Mouse (Mus musculus) layer of hippocampus, adult 9-11 months (tissue): ENCODE measurements around the gene Trarg1.
"Not testable (repeated sequence)": the region's sequence is repeated elsewhere in the genome, so short reads cannot be mapped to it uniquely, and the experiment has no call there.

ENCODE experiments used
- DNase-seq: peaks from one replicate; pipeline ENCODE4 v3.0.0; 2022

Gene Trarg1

DNA sequence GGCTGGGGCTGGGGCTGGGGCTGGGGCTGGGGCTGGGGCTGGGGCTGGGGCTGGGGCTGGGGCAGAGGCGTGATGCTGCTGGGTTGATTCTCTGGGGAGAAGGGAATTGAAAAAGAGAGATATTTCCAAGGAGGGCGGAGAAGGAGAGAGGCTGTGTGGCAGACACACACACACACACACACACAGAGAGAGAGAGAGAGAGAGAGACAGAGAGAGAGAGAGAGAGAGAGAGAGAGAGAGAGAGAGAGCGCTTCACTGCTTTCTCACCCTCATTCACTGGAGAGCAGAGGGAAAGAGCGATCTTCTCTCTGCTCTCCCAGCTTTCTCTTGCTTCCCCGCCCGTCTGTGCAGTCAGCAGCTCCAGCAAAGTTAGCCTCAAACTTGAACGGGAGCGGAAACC is at the start of gene Trarg1:
Trarg1 (plus strand) TSS at position 301 of the 400 bp plus-strand sequence.
- DNase-seq: not testable (repeated sequence)

DNA sequence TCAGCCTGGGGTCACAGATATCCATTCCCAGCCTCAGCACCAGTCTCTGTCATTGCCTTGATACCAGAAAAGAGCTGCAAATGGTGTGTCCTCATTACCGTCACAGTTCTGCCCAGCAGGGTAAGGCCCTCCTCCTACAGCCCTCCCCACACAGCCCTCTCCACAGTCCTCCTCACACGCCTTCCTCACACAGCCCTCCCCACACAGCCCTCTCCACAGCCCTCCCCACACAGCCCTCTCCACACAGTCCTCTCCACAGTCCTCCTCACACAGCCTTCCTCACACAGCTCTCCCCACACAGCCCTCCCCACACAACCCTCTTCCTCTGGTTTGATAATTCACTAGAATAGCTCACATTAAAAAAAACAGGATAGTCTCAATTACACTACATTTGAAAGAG is 49.6 kb upstream of the Trarg1 start:
- no peak for DNase-seq

DNA sequence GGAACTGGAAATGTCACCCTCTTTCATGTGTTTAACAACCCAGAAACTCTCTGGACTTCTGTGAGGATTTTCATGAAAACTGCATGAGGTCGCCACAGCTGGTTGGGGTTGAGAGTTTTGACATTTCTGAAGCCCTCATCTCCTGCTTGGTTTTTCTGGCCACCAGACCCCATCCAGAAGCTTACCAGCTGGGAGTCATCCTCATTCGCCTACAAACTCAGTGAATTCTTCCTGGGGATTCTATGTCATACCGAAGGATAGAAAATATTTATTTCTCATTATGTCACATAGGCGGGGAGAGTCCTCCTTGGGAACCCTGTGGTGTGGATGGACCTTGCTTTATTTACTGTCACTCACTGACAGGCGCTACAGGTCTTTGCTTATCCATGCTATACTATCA is 49.1 kb upstream of the Trarg1 start:
- DNase-seq: no peak

DNA sequence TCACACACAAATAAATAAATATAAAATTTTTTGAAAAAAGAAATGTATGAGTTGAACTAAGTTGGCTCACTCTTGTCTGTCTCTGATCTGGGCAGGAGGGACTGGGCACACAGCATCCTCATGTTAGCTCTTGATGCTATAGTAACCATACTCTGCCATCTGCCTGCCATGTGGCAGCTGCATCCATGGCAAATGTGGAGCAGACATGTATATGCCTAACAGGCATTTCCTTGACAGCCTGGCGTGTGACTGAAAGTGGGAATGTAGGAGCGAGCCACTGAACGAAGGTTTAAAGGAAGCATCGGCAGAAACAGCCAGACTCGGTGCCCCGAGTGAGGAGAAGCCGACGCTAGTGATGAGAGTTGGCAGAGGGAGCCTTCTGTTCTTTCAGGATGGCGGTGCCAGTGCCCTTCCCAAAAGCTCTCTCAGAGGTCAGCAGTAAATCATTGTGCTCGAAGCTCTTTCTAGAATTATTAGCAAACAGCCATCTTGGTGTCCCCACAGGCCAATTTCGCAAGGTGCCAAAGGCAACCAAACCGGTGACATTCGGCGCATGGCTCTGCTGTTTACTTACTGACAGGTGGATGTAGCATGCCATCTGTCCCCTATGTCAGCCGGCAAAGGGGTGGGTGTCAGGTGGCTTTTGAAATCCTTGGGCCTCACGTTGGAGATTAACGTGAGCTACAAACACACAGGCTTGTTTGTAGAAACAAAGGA is 40.2 kb upstream of the Trarg1 start:
- peak; percentile 56 for DNase-seq

DNA sequence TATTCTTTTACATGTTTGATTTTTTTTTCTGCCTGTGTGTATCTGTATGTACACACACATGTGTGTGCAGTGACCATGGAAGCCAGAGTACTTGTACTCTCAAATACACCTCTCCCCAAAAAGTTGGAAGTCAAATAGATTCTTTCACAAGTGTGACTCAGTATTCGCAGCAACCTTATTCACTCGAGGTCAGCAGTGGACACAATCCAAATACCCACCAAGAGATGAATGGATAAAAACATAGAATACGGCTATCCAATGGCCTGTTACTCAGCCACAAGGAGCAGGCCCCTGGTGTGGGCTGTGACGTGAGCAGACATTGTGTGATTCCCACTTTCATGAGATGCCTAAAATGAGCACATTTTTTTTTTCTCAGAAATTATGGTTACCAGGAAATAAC is 39.4 kb upstream of the Trarg1 start:
- DNase-seq: no peak

DNA sequence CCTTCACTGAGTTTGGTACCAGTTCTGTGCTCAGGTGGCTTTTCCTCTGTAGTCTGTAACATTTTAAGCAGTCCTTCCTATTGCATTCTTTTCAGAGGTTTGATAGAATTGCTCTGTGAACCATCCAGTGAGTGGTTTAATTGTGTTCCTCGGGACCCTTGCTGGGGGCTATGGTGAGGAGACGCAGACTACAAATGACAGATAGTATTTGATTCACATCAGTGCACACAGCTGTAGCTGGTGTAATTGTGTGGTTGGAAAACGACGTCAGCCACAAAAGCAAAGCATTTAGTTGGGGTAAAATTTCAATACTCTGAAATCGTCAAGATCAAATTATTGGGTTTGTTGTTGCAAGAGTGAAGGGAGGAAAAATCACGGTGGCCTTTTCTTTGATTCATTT is 35.4 kb upstream of the Trarg1 start:
- no peak for DNase-seq

DNA sequence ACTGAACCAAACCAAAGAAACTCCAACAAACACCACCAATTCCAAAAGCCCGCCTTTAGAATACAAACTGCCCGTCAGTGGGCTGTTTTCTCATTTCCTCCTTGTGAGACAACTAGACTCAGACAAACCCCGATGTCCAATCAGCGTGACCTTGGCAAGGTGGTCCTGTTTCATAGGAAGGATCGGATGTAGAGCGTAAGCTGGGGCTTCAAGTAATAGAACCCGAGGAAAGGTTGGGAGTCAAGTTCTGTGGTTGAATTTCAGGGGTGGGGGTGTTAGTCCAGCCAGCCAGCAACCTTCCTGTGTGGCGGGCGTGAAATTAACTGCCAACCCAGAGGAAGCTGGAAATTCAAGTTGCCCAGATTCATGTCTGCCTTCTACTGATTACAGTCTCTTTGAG is 34.6 kb upstream of the Trarg1 start:
- DNase-seq: no peak

DNA sequence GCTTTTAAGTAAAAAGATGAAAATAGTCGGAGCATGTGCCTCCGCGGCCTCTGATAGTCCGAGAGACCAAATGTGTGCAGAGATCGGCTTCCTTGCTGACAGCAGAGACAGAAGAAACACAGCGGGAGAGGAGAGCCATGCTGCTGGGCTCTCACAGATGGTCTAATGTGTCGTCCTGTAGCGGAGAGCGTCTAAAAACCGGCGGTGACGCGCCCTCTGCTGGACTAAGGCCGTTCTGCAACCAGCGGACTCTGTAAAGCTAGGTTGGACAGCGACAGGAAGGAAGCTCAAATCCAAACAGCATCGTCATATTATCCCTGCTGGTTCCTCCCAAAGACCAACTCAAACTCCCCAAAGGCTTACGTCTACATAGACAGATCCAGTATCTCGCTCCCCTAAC is 33.7 kb upstream of the Trarg1 start:
- peak; percentile 91 for DNase-seq

DNA sequence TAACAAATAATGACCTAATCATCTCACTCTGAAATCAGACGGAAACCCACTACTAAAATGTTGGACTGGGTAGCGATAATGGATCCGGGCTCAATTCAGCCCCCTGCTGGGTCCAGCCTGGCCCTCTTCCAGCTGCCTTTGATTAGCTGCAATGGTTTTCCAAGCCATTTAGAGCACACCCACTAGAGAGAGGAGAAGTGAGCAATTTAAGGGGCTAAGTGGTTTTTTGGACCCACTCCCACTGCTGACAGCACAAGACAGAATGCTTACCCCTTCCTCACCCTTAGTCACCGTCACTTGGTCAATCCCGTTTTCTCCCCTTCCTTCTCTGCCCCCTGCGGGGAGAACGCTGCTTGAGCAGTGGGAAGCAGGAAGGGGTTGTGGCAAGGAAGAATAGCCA is 32.5 kb upstream of the Trarg1 start:
- no peak for DNase-seq

DNA sequence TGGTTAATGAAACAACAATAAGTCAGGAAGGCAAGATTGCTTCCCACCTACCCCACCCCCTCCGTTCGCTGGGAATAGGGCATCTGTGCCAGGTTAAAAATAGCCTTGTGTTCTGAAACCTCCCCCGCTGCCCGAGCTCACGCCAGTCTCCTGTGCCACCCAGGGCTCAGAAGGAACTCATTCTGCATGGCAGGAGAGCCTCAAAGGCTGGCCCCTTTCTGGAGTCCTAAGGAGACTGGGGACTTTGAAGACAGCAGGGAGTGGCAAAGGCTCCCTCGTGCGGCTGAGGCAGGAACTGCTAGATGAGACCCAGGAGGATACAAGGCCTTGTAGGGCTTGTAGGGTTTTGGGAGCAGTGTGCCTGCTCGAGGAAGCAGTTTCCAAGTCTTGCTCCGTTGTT is 32.1 kb upstream of the Trarg1 start:
- peak; percentile 82 for DNase-seq

DNA sequence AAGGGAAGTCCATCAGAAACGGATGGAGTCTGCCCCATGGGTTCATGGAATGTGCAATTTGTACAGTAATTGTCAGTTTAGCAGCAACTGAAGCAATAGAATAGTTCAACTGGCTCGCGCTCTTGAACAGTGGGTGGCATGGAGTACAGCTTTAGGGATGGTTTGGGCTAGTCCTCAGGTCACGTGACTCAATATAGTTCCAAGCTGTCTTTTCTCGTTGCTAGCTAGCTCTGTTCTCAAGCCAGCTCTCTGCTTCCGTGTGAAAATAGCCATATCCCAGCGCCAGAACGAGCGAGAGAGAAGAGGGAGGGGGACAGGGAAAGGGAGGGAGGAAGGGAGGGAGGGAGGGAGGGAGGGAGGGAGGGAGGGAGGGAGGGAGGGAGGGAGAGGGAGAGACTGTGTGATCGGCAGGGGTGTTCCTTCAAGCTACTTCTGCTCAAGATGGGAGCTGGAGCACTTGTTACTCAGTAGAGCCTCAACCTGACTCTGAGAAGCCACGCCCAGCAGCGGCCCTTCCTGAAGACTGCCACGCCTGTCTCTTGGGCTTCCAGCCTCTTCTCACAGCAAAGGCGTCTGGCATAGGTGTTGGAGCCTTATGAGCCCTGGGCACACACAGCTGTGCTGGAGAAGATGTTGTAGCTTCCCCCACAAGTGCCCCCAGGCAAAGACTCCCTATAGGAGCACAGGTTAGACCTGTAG is 28.6 kb upstream of the Trarg1 start:
- DNase-seq: peak; percentile 53

DNA sequence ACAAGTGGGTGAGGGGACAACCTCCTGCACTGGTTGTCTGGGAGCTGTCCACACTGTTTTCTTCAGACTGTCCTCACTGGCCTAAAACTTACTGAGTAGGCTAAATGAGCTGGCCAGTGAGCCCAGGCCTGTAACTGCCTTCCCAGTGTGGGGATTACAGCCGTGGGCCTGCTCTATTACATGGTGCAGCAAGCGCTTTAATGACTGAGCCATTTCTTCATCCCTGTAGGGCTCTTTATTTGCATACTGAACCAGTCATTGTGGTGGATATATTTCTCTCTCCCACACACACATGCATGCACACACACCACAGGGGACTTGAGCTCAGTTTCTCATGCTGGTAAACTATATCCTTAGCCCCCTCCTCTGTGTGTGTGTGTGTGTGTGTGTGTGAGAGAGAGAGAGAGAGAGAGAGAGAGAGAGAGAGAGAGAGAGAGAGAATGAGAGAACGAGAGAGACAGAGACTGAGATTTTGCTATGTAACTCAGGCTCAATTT is 26.7 kb upstream of the Trarg1 start:
- DNase-seq: no peak

DNA sequence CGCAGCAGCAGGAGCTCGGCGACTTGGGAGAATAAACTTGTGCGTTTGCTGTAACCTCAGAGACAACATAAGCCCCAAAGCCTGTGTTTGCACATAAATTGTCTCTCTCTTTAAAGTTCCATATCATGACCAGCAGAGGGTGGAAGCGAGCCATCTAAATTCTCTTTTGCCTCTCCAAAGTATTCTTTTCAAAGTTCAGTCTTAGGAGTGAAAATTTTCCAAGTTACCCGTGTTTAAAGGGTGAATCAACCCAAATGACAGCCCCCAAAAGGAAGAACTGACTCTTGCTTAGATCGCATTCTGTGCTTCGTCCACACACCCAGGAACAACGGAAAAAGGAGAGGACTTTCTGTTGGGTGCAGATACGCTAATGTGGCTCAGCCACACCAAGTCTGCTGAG is 24.5 kb upstream of the Trarg1 start:
- DNase-seq: no peak

DNA sequence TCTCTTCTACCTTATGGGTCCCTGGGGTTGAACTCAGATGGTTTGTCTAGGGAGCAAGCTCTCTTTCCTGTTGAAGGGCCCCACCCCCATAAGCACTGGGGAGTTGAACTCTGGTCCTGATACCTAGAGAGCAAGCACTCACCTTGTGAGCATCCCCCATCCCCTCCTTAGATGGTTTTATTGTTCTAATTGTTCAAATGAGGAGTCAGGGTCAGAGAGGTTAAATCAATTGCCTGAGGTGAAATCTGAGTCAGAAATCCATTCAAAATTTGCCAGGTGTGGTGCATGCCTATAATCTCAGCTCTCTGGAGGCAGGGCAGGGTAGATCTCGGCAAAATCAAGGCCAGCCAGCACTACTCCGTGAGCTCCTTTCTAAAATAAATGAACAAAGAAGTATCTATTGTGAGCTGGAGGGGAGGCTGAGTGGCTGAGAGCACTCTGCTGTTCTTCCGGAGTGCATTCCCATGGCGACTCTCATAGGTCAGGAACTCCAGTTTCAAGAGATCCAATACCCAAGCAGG is 22.1 kb upstream of the Trarg1 start:
- DNase-seq: no peak

DNA sequence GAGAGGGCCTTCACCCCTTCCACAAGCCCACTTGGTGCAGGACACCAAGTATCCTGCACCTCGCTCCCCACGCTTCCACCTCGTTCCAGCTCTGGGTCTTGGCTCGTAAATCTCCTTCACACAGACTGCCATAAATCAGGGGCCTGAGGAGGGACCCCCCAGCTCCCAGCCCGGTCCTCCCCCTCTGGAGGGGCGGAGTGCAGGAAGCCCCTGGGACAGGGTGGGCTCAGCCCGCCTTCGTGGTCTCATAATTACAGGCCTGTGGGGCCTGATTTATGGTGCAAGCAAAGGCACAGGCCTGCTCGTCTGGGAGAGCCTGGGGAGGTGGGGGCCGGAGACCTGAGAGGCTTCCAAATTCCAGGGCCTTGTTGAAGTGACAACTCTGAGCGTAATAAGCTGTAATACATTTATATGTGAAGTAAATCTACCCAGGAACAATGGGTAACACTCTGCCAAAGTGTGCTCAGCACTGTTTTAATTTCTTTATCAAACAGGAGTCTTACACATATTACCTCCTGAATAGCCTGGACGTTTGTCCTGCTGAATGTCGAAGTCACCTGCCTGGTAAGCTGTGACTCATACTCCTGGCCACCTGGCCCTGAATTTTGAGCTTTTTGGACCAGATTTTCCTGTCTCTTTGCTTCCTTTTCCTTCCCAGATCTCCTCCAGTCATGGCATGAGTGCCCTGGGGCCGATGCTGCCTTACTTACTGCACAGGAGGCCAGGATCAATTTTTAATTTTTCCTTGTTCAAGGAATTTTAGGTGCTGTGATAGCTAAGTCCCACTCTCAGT is 20.3 kb upstream of the Trarg1 start:
- no peak for DNase-seq

DNA sequence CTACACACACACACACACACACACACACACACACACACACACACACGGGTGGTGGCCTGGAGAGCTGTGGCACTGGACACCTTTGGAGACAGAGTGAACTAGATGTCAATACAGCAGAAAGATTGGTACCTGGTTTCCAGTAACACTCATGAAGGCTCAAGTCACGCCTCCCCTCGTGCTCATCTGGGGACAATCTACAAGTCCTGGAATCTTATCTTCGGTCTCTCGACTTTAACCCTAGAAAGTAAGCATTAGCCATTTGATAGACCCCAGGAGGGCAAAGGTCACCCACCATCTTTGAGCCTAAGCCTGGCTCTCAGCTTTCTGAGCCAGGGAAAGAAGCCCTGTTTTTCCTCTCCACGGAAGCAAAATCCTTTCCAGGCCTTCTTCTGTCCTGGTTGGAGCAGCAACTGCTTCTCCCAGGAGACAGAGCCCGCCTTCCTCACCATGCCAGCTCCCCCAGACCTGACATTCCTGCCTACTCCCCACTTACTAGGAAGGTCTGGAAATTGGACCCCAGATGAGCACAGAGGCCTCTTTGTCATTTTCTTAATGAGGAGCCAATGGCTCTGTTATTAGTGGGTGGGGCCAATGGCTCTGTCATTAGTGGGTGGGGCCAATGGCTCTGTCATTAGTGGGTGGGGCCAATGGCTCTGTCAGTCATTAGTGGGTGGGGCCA is 17.7 kb upstream of the Trarg1 start:
- no peak for DNase-seq

DNA sequence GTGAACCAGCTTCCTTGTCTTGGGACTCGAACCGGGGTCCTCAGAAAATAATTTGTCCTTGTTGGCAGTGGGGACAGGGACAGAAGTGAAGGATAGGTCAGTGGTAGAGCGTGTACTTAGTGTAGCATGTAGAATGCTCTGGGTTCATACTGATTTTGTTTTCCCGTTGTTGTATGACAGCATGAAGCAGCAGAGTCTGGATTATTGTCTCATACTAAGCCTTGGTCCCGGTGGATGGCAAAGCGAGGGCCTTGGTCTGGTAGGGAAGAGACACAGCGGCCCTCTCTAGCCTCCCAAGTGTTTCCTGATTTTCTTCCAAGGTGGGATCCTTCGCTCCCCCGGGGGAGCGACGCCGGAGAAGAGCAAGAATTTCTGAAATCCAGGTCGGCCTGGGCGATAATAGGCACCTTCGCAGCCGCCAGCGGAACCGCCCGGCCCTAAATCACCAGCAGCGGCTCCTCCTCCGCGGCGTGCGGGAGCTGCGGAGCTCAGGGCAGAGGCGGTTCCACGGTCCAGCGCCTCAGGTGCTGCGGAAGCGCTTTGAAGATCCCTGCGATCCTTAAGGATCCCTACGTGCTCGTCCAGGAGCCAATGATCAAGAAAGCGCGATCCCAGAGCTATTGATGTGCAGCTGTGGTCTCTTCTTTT is 13.5 kb upstream of the Trarg1 start:
- DNase-seq: no peak

DNA sequence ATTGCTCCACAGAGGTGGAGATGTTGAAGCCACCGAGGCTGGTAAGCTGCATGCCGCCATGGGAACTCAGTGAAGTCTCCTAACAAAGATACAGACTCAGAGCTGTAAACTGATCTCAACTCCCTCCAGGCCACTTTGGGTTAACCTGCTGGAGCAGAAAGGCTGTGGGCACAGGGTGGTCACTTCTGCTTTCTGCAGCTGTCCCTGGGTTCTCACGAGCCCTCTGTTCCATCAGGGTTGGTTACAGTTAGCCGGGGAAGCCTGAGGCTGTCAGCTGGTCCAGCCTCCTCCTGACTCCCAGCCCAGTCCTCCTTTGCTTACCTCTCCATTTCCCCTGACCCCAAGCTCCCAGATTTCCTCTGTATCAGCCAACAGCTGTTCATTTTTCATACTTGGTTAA is 11.8 kb upstream of the Trarg1 start:
- DNase-seq: no peak

DNA sequence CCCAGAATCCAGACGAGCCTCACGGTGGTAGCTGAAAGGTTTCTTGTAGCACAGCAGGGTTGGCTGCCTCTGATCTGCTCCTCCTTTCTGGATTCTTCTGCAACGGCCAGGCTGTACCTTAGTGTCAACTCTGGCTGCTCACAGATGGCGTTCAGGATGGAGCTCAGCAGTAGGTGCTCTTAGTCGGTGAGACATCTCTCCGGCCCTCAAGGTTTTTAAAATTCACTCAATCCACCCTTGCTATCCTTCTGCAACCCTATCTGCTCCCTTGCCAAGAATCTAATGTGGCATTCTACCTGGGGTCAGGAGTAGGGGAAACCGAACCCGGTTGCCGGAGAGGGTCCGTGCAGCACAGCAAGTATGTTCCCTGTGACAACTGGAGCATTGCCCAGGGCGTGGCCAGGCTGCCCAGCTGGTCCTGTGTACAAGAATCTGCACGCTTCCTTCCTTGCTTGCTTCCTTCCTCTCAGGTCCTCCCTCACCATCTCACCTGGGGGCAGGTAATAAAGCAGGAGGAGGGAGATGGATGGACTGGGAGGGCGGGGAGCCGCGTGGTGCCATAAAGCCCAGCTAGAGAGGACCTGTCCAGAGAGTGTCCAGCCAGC is 7.6 kb upstream of the Trarg1 start, which contains the start of gene Bhlha9:
Bhlha9 (plus strand) TSS at position 600 of the 605 bp plus-strand sequence.
- no peak for DNase-seq

DNA sequence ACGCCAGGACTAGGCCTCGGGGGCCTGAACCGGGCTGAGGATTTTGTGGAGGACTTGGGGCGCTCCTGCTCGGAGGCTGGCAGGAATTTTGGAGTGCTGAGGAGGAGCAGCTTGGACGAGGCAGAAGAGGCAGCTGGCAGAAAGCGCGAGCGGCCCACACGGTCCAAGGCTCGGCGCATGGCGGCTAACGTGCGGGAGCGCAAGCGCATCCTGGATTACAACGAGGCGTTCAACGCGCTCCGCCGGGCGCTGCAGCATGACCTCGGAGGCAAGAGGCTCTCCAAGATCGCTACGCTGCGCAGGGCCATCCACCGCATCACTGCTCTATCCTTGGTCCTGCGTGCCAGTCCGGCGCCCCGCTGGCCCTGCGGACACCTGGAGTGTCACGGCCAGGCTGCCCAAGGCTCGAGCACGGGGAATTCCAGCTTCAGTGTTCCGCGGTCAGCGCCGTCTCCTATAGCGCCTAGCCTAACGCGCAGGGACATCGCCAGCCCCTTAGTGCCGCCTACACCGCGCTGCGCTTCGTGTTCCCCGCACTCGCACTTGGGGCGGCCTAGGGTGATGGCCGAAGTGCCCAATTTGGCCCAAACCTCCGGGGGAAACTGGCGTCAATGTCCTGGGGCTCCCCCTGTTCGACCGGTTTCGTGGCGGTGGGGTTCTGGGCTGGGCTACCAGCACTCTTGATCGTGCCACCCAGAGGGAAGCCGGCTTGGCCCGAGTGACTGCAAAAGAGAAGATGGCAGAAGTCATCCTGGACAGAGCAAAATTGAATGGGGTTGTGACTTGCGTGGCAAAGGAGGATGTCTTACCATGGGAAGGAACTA is 6.8 kb upstream of the Trarg1 start:
- peak; percentile 54 for DNase-seq

DNA sequence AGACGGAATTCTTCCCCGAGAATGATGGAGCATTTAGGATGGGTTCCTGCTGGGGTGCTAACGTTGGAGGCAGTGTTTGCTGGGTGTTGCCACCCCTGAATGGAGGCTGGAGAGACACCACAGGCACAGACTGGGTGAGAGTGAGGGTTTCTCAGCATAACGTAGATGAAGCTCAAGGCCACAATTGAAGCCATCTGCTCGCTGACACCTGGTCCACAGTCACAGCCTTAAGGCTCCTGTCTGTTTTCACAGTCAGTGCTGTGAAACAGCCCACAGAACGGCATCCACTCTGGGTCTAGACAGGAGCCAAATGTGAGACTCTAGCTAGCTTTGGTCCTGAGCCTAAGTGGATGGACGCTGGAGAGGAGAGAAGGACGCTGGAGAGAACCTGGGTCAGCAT is 5.4 kb upstream of the Trarg1 start:
- DNase-seq: no peak
